In genomic region chr16:11852716-11853605, GRCm38 (mm10) we compare ENCODE assay signal across 19 mouse cellular contexts. TPM values are rescaled to one million over a fixed set of nuclear protein-coding genes. Genes with fewer than 3 reads are reported as not detected.
DNase-seq lines count a peak whose midpoint lies in the region; ATAC-seq and TF ChIP-seq lines count a peak whose summit lies in the region.
"Had no signal": no experiment of that assay in that cellular context is flagged by ENCODE, and none has a peak within 500 bp of the region (broad histone marks: within the 10 kb centered on the region; RNA-seq: fewer than 3 reads in every experiment).

No protein-coding gene starts in this region.

- no peak for TF ChIP-seq CTCF in hindbrain, postnatal 0 days (IDR thresholded peaks at IDR 0.05; ENCODE audit: low read depth)

- 51% methylated on average over 8 of the region's 8 CpGs for WGBS in forebrain, embryonic 15.5 days
- 89% methylated on average over 8 of the region's 8 CpGs for WGBS in forebrain, embryonic 10.5 days
- 48% methylated on average over 8 of the region's 8 CpGs for WGBS in hindbrain, postnatal 0 days
- WGBS in neural tube, embryonic 14.5 days = 59% methylated on average over 8 of the region's 8 CpGs
- WGBS in kidney, embryonic 16.5 days = 86% methylated on average over 8 of the region's 8 CpGs

- ATAC-seq in forebrain, embryonic 15.5 days (replicated peaks) = peak; percentile 46
- ATAC-seq in megakaryocyte, adult 5-6 weeks (ENCODE audit: poor library complexity, severe bottlenecking) = no peak
- peak; percentile 69 for ATAC-seq in hindbrain, postnatal 0 days
- ATAC-seq in neural tube, embryonic 14.5 days (ENCODE audit: low read depth) = peak; percentile 28; the same call in 1 of the 2 replicates
- no peak for ATAC-seq in kidney, embryonic 16.5 days (ENCODE audit: low FRiP score, low TSS enrichment)

- no peak overlapping the region for H3K4me3 ChIP-seq in forebrain, embryonic 15.5 days
- no peak overlapping the region for H3K4me3 ChIP-seq in forebrain, embryonic 10.5 days
- peak overlapping the region; percentile 3 for H3K4me3 ChIP-seq in megakaryocyte, embryonic 14.5 days (replicated peaks)
- H3K4me3 ChIP-seq in hindbrain, postnatal 0 days (ENCODE audit: low read length) = no peak overlapping the region
- no peak overlapping the region for H3K4me3 ChIP-seq in neural tube, embryonic 14.5 days (ENCODE audit: low read depth, low read length)
- H3K4me3 ChIP-seq in kidney, embryonic 16.5 days (ENCODE audit: low read length) = no peak overlapping the region
- H3K4me3 ChIP-seq: heart, embryonic 12.5 days; kidney, embryonic 15.5 days; liver, embryonic 15.5 days had no signal

- H3K36me3 ChIP-seq in forebrain, embryonic 15.5 days = no peaks in the 10 kb centered on the region
- H3K36me3 ChIP-seq in forebrain, embryonic 10.5 days (replicated peaks) = no peaks in the 10 kb centered on the region
- peaks cover 86% of the 10 kb centered on the region for H3K36me3 ChIP-seq in megakaryocyte, embryonic 14.5 days (replicated peaks; ENCODE audit: low read length)
- no peaks in the 10 kb centered on the region for H3K36me3 ChIP-seq in hindbrain, postnatal 0 days (ENCODE audit: insufficient read depth, low read length)
- no peaks in the 10 kb centered on the region for H3K36me3 ChIP-seq in neural tube, embryonic 14.5 days (ENCODE audit: control insufficient read depth, insufficient read depth, low read length)
- H3K36me3 ChIP-seq in kidney, embryonic 16.5 days (ENCODE audit: insufficient read depth, low read length) = peaks cover 5% of the 10 kb centered on the region; the same call in 1 of the 2 replicates
- H3K36me3 ChIP-seq: kidney, embryonic 15.5 days; liver, embryonic 15.5 days had no signal

- H3K9ac ChIP-seq in forebrain, embryonic 15.5 days (replicated peaks) = no peak overlapping the region
- H3K9ac ChIP-seq in hindbrain, postnatal 0 days (replicated peaks; ENCODE audit: low read length) = no peak overlapping the region
- no peak overlapping the region for H3K9ac ChIP-seq in neural tube, embryonic 14.5 days (replicated peaks; ENCODE audit: low read depth, low read length)
- no peak overlapping the region for H3K9ac ChIP-seq in kidney, embryonic 16.5 days (replicated peaks; ENCODE audit: low read length)
- H3K9ac ChIP-seq: heart, embryonic 12.5 days; kidney, embryonic 15.5 days; liver, embryonic 15.5 days had no signal

- peaks cover 11% of the 10 kb centered on the region; the same call in 1 of the 2 replicates for H3K4me1 ChIP-seq in forebrain, embryonic 15.5 days
- H3K4me1 ChIP-seq in forebrain, embryonic 10.5 days = no peaks in the 10 kb centered on the region
- peaks cover 78% of the 10 kb centered on the region for H3K4me1 ChIP-seq in megakaryocyte, embryonic 14.5 days
- peaks cover 8% of the 10 kb centered on the region; the same call in 1 of the 2 replicates for H3K4me1 ChIP-seq in hindbrain, postnatal 0 days (ENCODE audit: insufficient read depth, low read length)
- H3K4me1 ChIP-seq in neural tube, embryonic 14.5 days (ENCODE audit: control insufficient read depth, insufficient read depth, low read length) = no peaks in the 10 kb centered on the region
- H3K4me1 ChIP-seq in kidney, embryonic 16.5 days (ENCODE audit: insufficient read depth, low read length) = peaks cover 5% of the 10 kb centered on the region; the same call in 1 of the 2 replicates
- H3K4me1 ChIP-seq: liver, embryonic 15.5 days had no signal

- H3K27ac ChIP-seq in forebrain, embryonic 15.5 days (replicated peaks) = peak overlapping the region; percentile 34; the same call in 1 of the 2 replicates
- H3K27ac ChIP-seq in forebrain, embryonic 10.5 days = no peak overlapping the region
- H3K27ac ChIP-seq in hindbrain, postnatal 0 days = peak overlapping the region; percentile 65; the same call in 1 of the 2 replicates
- H3K27ac ChIP-seq in neural tube, embryonic 14.5 days (ENCODE audit: low read depth, low read length) = peak overlapping the region; percentile 28; the same call in 1 of the 2 replicates
- no peak overlapping the region for H3K27ac ChIP-seq in kidney, embryonic 16.5 days (ENCODE audit: low read length)
- H3K27ac ChIP-seq: kidney, embryonic 15.5 days; liver, embryonic 15.5 days; macrophage had no signal

- no peaks in the 10 kb centered on the region for H3K27me3 ChIP-seq in forebrain, embryonic 15.5 days
- no peaks in the 10 kb centered on the region for H3K27me3 ChIP-seq in forebrain, embryonic 10.5 days (ENCODE audit: poor library complexity, severe bottlenecking)
- no peaks in the 10 kb centered on the region for H3K27me3 ChIP-seq in megakaryocyte, embryonic 14.5 days (replicated peaks)
- H3K27me3 ChIP-seq in hindbrain, postnatal 0 days (ENCODE audit: insufficient read depth, low read length) = no peaks in the 10 kb centered on the region
- H3K27me3 ChIP-seq in neural tube, embryonic 14.5 days (ENCODE audit: control insufficient read depth, insufficient read depth, low read length) = no peaks in the 10 kb centered on the region
- H3K27me3 ChIP-seq in kidney, embryonic 16.5 days (ENCODE audit: insufficient read depth, low read length) = no peaks in the 10 kb centered on the region
- H3K27me3 ChIP-seq: heart, embryonic 12.5 days; kidney, embryonic 15.5 days; liver, embryonic 15.5 days had no signal

- no peak overlapping the region for H3K4me2 ChIP-seq in forebrain, embryonic 15.5 days (replicated peaks)
- H3K4me2 ChIP-seq in hindbrain, postnatal 0 days (ENCODE audit: low read depth, low read length) = no peak overlapping the region
- H3K4me2 ChIP-seq in neural tube, embryonic 14.5 days (ENCODE audit: low read depth, low read length) = no peak overlapping the region
- H3K4me2 ChIP-seq in kidney, embryonic 16.5 days (replicated peaks; ENCODE audit: low read depth, low read length) = no peak overlapping the region
- H3K4me2 ChIP-seq: heart, embryonic 12.5 days; kidney, embryonic 15.5 days; liver, embryonic 15.5 days had no signal

- H3K9me3 ChIP-seq in forebrain, embryonic 15.5 days = no peaks in the 10 kb centered on the region
- H3K9me3 ChIP-seq in forebrain, embryonic 10.5 days = no peaks in the 10 kb centered on the region
- peaks cover 8% of the 10 kb centered on the region for H3K9me3 ChIP-seq in megakaryocyte, embryonic 14.5 days
- no peaks in the 10 kb centered on the region for H3K9me3 ChIP-seq in hindbrain, postnatal 0 days (ENCODE audit: low read length)
- H3K9me3 ChIP-seq in neural tube, embryonic 14.5 days (ENCODE audit: control insufficient read depth, low read length) = no peaks in the 10 kb centered on the region
- H3K9me3 ChIP-seq in kidney, embryonic 16.5 days (ENCODE audit: low read length) = no peaks in the 10 kb centered on the region
- H3K9me3 ChIP-seq: kidney, embryonic 15.5 days; liver, embryonic 15.5 days had no signal

- DNase-seq in forebrain, embryonic 10.5 days (ENCODE audit: extremely low spot score, low spot score) = no peak
- peak; percentile 36 for DNase-seq in hindbrain, postnatal 0 days (ENCODE audit: low spot score)
- DNase-seq in testis, postnatal 10 days (ENCODE audit: low spot score) = no peak
- DNase-seq: adrenal gland, postnatal 36 days; B cell, adult 2 months; cerebellum, adult 11-12 months; embryo, embryonic 11 days; gastrocnemius, postnatal 25 days; right cerebral cortex, postnatal 14 days; thymus, postnatal 25 days had no signal

RNA-seq across cellular contexts. Expression of gene Cpped1, which starts 56.3 kb away (rescaled TPM):
- polyA plus RNA-seq in forebrain, embryonic 15.5 days (2015; fragmentation: Nextera tagmentation; extraction: Ambion mirVana) = 13.6 and 14.3 TPM in 2 replicates
- 12.5 and 12.7 TPM in 2 replicates for polyA plus RNA-seq in forebrain, embryonic 10.5 days (2016; fragmentation: Nextera tagmentation; extraction: Ambion mirVana)
- polyA plus RNA-seq in megakaryocyte, embryonic 14.5 days (2012; ENCODE audit: insufficient read depth, low replicate concordance) = 5.1 and 11.2 TPM in 2 replicates
- total RNA-seq in megakaryocyte, adult 5-6 weeks (2015) = 12.5 and 15.8 TPM in 2 replicates
- 9.9 and 10.5 TPM in 2 replicates for total RNA-seq in megakaryocyte, adult 5-6 weeks (2017)
- total RNA-seq in hindbrain, postnatal 0 days (2014; rRNA removed) = 18.7 and 25.6 TPM in 2 replicates
- polyA plus RNA-seq in hindbrain, postnatal 0 days (2015; fragmentation: Nextera tagmentation; extraction: Ambion mirVana) = 18.5 and 18.6 TPM in 2 replicates
- polyA plus RNA-seq in neural tube, embryonic 14.5 days (2014; fragmentation: Nextera tagmentation; extraction: Ambion mirVana) = 18.9 and 22.6 TPM in 2 replicates
- 32.2 and 33.5 TPM in 2 replicates for polyA plus RNA-seq in kidney, embryonic 16.5 days (2015; fragmentation: Nextera tagmentation; extraction: Ambion mirVana)

Comparison
In these comparisons a context has a peak if more than half of its experiments do, and no peak if none do; other contexts are left out.
1. H3K27ac ChIP-seq: peak in forebrain, embryonic 15.5 days (single experiment), hindbrain, postnatal 0 days (single experiment) and neural tube, embryonic 14.5 days (single experiment); none in forebrain, embryonic 10.5 days (single experiment) and kidney, embryonic 16.5 days (single experiment).
2. ATAC-seq: peak in forebrain, embryonic 15.5 days (single experiment), hindbrain, postnatal 0 days (single experiment) and neural tube, embryonic 14.5 days (single experiment); none in megakaryocyte, adult 5-6 weeks (single experiment) and kidney, embryonic 16.5 days (single experiment).